Mouse (Mus musculus) frontal cortex, postnatal 36 days (tissue): Measurements from ENCODE around the gene Klhdc8a.

Source experiments
- DNase-seq, 2 experiments: peaks; one replicate each; pipeline ENCODE4 v3.0.0; 2022; ENCODE audit warnings: low spot score in 2 of 2

Klhdc8a gene

DNA sequence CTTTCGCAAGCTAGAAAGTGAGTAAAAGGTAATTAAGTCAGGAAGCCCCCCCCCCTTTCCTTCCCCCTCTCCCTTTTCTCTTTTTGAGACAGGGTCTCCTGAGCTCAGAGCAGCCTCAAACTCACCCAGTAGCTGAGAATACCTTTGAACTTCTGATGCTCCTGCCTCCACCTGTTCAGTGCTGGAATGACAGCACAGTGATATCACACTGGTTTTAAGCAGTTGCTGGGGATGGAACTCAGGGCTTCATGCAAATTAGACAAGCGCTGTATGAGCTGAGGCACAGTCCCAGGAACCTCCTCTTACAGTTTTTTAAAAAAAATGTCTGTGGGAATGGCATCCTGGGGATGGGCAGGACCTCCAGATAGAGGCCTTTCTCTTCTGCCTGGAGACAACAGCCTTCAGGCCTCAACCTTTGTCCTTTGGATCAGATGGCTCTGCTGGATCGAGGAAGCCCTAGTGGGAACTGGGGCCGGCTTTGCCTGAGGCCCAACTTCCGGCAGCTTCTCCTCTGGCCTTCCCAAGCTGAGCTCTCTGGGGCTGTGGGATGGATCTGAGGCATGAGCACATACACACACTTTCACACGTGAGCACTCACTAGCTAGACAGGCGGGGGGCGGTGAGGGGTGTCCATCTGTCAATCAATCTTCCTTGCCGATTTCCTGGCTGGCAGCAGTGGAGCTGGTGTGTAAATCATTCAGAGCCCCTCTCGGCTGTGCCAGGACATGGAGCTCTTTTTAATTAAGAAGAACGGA, 7.3 kb upstream of the Klhdc8a start:
- DNase-seq = no peak

GRCm38 (mm10) chr1:132291706-132292105, 6.7 kb upstream of the Klhdc8a start:
- no peak for DNase-seq

DNA sequence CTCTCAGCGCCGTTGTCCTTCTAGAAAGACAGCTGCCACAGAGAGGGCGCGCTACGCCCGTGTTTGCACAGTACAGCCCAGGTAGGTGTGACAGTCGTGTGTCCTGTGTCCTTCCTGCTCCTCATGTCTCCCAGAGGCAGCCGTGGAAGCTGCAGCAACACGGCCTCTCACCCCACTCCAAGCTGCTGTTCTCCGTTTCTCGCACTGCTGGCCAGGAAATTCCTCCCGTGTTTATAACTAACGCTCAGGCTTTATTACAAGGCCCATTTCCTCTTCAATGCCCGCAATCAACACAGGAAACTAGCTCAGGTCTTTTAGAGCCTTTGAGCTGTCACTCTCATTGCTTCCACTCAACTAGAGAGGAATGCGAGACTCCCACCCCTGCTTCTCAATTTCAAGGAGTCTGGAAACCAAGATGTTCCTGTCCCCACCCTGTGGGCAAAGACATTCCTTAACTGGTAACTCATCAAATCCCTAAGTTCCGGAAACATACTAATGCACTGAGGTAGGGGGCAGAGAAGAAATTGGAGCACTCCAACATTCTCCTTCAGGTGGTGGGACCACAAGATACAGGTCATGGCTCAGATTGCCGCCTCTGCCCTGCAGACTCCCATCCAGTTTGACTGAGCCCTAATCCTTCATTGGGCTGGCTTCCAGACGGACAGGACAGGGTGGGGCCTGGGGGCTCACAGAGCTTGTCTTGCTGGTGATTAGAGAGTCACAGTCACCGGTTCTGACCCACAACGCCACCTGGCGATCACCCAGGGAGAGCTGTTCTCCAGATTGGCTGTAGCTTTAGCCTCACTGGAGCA, 5.9 kb upstream of the Klhdc8a start:
- no peak for DNase-seq

DNA sequence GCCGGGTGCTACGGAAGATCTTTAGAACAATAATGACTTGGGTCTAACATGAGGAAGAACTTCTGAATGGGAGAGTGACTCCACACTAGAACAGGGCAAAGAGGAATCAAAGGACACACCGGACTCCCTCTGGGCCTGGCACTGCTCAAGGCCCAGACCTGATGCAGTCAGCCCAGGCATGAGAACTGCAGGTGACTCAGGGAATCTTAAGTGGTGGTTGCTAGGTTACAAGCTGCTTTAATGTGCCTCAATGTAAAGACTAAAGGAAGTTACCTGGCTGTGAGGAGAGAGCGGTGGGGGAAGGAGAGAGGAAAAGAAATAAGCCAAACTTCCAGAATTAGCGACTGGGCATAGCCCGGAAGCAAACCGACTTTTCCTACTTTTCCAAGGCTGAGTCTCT, 2.9 kb upstream of the Klhdc8a start:
- DNase-seq = no peak

GRCm38 (mm10) chr1:132296051-132296450, 2.4 kb upstream of the Klhdc8a start:
- peak in 1 of 2 experiments; percentile 29 for DNase-seq

- DNase-seq = peak in 1 of 2 experiments; percentile 33
Measured at GRCm38 (mm10) chr1:132298801-132299464, 507 bp downstream of the Klhdc8a start.

DNA sequence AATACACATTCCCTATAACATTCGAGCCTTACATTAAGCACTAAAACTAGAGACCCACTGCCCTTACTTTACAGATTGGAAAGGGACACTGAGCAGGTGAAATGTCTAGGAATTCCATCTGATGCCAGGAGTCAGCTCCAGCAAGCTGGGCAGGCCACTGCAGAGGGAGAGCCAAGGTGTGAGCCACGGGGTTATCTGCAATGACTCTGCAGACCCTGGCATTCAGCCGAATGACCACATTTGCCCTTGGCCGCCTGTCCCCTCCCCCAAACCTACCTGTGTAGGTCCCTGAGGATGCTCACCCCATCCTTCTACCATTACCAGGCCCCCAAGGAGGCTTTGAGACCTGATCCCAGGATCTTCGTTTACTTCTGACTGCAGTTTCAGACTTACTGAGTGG, 1.3 kb downstream of the Klhdc8a start:
- DNase-seq = no peak

- no peak for DNase-seq
Measured at GRCm38 (mm10) chr1:132301242-132301641, 2.8 kb downstream of the Klhdc8a start.

GRCm38 (mm10) chr1:132302341-132302866, 4.0 kb downstream of the Klhdc8a start:
- DNase-seq = no peak

- no peak for DNase-seq
Measured at GRCm38 (mm10) chr1:132304618-132305214, 6.3 kb downstream of the Klhdc8a start.

GRCm38 (mm10) chr1:132306160-132306559, 7.7 kb downstream of the Klhdc8a start:
- peak in 1 of 2 experiments; percentile 56 for DNase-seq

DNA sequence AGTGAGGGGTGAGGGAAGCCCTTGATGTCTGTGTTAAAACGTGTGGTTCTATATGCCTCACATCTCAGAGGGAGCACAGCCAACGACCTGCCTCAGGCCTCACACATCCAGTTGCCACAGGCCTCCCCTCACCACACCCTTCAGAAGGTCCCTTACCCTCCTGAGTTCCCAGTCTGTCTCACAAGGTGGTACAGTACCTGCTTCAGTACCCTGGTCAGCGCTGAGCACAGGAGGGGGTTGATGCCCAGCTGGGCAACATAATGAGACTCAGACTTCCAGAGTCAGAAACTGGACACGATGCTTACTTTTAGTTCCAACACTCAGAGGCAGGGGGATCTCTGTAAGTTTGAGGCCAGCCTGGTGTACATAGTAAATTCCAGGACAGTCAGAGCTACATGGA, 8.4 kb downstream of the Klhdc8a start:
- DNase-seq = no peak

- DNase-seq = peak in 1 of 2 experiments; percentile 29
Measured at GRCm38 (mm10) chr1:132307962-132308361, 9.5 kb downstream of the Klhdc8a start.

- DNase-seq = no peak
Measured at GRCm38 (mm10) chr1:132308674-132309073, 10.2 kb downstream of the Klhdc8a start.

DNA sequence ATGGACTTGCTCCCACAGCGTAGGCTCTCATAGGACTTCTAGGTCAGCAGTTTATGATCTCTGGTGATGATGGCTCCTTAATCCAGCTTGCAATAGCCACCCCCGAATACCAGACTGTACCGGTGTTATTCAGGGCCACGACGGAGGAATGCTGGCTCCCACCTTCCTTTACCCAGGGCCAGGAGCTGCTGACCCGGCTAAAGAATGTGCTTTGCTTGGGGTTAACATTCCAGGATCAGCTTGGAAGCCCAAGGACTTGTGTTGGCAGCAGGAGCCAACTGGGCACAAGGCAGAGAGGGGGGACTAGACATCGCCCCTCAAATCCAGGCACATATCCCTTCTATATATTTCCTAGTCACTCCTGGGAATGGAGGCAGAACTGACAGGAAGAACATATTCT, 12.3 kb downstream of the Klhdc8a start:
- no peak for DNase-seq

GRCm38 (mm10) chr1:132311174-132311859, 12.9 kb downstream of the Klhdc8a start:
- no peak for DNase-seq

- DNase-seq = no peak
Measured at GRCm38 (mm10) chr1:132312043-132312442, 13.6 kb downstream of the Klhdc8a start.

- peak in 1 of 2 experiments; percentile 72 for DNase-seq
Measured at GRCm38 (mm10) chr1:132312703-132313102, 14.3 kb downstream of the Klhdc8a start.

DNA sequence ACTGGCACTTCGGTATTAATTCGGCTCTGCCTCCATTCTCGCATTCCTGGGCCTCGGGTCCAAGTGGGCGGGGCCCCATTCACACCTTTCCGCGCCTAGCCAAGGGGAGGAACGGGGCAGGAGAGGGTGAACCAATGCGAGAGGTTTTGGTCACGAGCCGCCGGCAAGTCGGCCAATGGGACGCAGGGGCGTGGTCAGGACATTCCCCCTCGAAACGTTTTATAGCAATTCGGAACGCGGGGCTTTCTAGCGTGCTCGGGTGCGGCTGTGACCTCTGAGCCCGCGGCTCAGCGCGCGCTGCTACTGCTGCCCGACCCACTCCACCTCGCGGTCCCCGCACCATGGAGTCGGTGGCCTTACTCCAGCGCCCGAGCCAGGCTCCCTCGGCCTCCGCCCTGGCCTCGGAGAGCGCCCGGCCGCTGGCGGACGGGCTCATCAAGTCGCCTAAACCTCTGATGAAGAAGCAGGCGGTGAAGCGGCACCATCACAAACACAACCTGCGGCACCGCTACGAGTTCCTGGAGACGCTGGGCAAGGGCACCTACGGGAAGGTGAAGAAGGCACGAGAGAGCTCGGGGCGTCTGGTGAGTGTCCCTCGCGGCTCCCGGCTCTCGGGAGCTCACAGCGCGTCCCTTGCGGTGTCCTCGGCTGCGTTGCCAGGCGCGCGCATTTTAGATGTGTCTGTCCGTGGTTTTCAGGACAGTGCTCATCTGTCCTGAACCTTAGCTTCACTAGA, 17.6 kb downstream of the Klhdc8a start, which contains the start of gene Nuak2:
TSS of gene Nuak2 (plus strand) at position 238 of the 736 bp plus-strand sequence.
- DNase-seq = peak; percentile 72 to 77

- no peak for DNase-seq
Measured at GRCm38 (mm10) chr1:132316625-132316994, 18.2 kb downstream of the Klhdc8a start.
